Mouse (Mus musculus): Measurements from ENCODE around the gene Acsf3. TPM values are rescaled to one million over a fixed set of nuclear protein-coding genes. Genes with fewer than 3 reads are reported as not detected.
A peak's percentile ranks its signal among the peaks of the same experiment; 100 is the strongest.

Gene Acsf3
- total RNA-seq, 2 experiments from 2014 or later = 3.9 to 5.0 TPM

DNA sequence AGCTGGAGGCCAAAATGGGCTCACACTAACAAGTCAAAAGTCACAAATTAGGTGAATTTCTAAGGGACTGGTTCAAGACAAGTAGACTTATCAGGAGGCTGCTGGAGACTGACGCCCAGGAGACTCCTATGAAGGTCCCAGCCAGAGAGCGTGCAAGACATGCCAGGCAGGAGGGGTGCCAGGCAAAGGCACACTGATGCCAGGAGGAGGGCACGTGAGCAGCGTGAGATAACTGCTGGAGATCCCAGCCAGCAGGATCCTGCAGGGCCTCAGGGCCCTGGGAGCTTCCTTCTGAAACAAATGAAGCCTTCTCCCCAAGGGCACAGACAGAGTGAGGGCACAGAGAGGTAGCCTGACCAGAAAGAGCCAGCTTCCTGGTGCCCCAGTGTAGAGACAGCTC, 32.6 kb downstream of the Acsf3 start:
- no peak for ATAC-seq (ENCODE audit: poor library complexity, severe bottlenecking)

DNA sequence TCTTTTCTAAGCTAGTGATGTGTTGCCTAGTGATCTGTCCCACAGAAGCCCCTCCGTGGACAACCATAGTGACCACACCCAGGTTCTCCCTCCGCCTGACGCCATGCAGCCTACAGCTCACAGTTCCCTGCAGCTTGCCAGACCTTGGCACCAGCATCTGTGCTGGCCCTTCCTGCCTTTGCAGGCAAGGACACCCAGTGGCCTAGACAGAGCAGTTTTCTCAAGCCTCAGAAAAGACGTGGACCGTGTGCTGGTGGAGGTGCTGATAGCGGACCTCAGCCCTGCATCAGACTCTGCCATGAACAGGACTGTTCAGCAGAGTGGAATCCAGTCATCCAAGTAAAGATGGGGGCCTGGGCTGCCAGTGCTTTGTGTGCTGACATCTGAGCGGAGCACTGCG, 35.1 kb downstream of the Acsf3 start:
- ATAC-seq (ENCODE audit: poor library complexity, severe bottlenecking) = no peak

DNA sequence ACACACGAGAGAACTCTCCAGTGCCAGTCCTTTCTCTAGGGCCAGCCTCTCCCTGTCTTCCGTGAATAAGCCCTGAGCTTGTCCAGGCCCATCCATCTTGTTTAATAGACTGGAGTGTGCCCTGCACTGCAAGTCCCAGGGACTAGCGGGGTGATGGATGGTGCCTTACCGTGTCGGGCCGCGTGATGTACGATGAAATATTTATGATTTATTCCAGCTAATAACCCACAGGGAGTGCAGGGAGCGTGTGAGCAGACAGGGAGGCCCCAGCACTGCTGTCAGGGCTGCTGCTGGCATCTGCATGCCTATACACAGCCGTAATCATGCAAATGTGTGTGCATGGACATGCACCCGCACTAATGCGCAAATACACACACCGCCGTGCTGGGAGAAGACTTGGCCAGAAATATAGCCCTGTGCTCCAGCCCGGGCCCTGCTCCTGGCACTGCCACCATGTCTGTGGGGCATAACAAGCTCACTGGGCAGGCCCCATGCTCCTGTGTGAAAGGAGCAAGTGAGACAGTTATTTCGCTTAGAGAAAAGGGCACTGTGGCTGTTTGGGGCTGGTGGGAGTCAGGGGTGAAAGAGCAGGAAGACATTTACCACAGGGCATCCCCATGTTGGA, 36.7 kb downstream of the Acsf3 start:
- ATAC-seq (ENCODE audit: poor library complexity, severe bottlenecking) = no peak

DNA sequence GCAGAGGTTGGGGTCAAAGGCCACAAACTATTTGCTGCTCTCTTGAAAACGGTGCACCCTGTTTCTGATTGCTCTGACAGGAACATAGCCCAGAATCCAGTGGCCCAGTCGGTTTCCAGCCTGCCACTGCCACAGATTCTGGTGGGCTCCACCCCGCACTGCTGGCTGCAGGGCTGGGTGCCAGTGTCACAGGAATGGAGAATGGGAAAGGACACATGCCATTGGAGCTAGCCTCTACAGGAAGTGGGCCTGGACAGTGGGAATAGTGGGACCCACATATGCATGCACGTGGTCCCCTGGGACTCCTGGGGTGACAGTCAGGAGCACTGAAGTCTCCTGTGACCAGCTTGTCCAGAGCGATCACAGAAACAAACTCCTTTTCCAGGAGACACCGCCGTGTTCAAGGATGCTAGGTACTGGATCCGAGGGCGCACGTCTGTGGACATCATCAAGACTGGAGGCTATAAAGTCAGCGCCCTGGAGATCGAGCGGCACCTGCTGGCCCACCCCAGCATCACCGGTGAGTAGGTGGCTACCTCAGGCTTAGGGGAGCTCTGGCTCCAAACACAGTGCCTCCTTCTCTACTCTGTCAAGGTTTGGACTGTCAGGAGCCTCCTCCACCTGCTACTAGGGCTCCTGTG, 37.4 kb downstream of the Acsf3 start:
- ATAC-seq (ENCODE audit: poor library complexity, severe bottlenecking) = no peak

DNA sequence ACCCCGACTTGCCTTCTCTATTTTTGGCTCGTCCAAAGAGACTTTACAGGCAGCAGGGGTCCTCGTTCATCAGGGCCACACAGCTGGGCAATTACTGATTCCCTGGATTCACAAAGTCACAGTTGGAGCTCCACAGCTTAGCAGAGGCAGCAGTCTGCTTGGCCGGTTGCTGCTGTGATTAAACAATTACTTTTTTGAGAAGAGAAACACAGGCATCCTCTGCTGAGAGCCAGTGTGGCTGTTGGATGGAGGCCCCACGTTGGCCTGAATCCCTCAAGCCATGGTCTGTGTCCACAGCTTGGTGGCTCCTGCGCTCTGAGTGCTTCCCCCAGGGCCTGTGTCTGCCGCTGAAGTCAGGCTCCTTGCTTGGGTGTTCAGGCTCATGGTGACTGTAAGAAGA, 39.3 kb downstream of the Acsf3 start:
- ATAC-seq (ENCODE audit: poor library complexity, severe bottlenecking) = no peak

DNA sequence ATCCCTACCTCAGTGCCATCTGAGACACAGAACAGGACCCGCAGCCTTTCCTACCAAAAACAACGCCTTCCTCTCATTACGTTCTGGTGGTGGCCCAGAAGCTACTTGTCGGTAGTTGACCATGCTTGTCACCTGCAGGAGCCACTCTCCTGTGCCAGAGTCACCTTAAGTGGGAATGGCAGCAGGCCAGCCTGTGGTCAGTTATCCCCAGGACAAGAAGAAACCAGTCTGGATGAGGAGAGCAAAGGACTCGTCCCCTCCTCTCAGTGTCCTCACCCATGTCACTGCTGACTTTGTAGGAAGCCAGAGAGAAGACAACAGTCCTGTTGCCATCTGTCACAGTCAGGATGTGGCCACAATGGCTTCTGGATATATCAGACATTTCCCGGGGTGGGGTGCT, 41.7 kb downstream of the Acsf3 start:
- no peak for ATAC-seq (ENCODE audit: poor library complexity, severe bottlenecking)

DNA sequence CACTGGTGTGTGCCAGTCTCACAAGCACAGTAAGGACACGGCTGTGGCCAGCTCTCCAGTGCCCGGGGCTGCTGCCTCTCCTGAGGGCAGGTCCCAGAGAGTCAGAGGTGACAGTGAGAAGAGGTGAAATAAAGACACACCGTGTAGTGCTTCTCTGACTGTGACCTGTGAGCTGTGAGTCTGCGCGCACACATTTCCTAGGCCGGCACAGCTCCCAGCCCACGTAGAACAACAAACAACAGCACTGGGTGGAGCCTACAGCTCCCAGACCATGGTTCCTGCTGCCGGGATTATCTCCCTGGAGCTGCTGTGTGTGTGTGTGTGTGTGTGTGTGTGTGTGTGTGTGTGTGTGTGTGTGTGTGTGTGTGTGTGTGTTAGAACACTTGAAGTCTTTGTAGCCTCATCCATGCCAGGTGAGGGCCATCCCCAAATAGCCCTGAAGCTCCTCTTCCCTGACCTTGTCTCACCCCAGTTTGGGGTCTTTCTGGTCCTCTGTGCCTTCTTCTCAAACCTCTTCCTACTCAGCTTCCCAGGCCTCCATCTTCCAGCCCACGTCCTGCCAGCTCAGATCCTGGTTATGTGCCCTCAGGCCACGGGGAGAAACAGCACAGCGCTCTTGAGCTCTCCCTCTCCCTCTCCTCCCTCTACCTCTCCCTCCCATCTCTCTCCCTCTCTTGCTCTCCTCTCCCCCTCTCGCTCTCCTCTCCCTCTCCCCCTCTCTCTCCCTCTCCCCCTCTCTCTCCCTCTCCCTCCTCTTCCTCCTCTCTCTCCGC, 42.6 kb downstream of the Acsf3 start:
- no peak for ATAC-seq (ENCODE audit: poor library complexity, severe bottlenecking)

DNA sequence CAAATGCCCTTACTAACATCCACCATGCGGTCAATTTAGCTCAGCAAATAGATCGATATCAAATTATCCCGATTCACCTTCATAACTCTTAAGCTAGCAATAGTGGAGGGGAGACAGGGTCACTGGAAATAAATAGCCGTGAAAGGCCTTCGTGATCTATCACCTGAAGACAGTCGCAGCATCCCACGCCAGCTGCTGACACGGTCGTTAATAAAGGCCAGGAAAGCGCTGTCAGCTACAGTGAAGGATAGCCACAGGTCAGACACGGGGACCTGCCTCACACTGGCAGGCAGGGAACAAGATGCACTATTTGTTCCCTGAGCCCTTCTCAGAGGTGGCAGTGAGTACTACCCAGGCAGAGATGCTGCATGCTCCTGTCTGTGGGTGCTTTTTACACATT, 44.5 kb downstream of the Acsf3 start:
- no peak for ATAC-seq (ENCODE audit: poor library complexity, severe bottlenecking)

DNA sequence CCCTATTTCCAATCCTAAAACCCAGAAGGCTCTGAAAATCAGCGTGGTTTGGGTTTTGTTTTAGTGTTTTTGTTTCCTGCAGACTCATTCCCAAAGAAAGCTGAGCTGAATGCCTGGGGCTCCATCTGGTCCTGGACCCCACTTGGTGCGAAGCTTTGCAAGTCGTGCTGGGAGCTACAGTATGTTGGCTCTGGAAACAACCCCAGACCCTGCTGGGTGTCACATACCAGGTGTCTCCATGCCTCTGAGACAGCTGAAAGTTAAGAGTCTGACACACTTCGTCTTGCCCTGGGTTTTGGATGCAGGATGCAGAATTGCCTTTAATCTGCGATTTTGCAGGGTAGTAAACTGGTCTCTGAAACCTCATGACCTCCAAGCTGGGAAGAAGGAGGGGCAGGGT, 49.3 kb downstream of the Acsf3 start:
- ATAC-seq (ENCODE audit: poor library complexity, severe bottlenecking) = no peak

DNA sequence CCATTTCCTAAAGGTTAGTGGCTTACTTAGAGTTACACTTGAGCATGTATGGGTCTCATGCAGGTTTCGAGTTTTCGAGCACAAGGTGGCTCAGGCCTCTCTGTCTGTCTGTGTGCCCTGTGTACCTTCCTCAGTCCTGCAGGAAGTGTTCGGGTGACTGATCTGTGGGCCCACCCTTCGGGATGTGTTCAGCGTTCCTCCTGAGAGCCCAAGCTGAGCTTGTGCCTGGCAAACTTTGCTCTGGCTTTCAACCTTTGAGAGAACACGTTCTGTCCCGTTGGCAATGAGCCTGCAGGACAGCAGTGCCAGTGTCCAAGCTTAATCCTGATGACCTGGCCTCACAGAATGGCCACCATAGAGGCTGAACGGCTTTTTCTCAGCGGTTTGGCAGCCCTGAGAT, 49.7 kb downstream of the Acsf3 start:
- no peak for ATAC-seq (ENCODE audit: poor library complexity, severe bottlenecking)

DNA sequence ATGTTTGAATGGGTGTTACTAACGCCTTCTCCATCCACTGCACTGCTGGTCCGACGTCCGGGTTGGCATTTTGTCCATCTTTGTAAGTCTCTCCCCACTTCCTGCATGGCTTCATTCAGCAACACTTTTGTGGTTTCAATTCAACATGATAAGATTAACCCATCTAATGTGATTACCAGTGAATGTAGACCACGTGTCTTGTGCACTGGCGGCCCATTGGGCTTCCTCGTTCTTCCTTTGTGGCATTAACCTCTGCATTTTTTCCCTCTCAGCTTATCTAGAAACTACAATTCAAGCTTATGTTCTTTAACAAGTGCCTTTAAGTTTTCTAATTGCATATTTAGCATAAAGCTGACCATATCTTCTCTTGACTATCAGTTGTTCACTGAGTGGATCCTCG, 50.1 kb downstream of the Acsf3 start:
- ATAC-seq (ENCODE audit: poor library complexity, severe bottlenecking) = peak; percentile 50

DNA sequence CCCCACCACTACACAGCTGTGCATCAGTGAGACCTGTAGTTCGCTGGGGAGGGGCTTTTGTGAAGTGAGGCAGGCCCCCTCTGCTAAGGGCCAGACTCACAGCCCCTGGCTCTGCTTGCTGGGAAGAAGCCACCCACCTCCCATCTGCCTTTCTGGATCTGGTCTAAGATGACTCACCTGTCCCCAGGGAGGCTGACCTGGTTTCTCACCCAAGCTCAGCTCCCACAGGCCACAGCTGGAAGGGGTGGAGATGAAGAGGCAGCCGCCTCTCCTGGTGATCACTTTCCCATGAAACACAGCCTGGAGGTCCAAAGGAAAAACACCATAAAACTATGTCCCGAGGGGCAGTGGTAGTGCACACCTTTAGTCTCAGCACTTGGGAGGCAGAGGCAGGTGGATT, 54.1 kb downstream of the Acsf3 start:
- no peak for ATAC-seq (ENCODE audit: poor library complexity, severe bottlenecking)

DNA sequence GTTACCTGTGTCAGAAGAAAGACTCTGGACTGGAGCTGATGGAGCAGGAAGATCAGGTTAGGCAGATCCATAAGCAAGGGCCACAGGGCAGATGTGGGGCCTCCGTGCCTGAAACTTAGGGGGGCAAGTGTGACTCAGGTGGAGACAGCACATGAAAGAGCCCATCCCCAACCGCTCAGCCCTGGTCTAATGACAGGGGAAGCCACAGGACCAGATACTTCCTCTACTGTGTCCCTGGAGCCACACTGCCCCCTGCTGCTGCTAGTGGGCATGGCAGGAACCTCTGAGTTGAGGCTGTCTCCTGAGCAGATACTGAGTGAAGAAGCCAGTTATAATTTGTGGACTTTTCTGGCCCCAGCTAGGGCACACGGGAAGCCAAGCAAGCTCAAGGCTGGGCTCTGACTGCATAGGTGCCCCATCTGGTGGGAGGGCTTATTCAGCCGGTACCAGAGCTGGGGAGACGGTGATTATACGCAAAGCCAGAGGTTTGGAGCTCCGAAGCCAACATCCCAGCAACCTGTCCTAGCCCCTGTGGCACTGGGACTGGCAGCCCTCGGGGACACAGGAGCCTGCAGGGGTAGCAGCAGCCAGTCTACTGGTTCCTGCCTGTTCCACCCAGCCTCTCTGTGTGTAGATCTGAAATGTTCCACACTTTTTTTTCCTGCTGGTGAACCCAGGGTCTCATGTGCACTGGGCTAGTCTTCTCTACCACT, 55.2 kb downstream of the Acsf3 start:
- ATAC-seq (ENCODE audit: poor library complexity, severe bottlenecking) = peak; percentile 97

DNA sequence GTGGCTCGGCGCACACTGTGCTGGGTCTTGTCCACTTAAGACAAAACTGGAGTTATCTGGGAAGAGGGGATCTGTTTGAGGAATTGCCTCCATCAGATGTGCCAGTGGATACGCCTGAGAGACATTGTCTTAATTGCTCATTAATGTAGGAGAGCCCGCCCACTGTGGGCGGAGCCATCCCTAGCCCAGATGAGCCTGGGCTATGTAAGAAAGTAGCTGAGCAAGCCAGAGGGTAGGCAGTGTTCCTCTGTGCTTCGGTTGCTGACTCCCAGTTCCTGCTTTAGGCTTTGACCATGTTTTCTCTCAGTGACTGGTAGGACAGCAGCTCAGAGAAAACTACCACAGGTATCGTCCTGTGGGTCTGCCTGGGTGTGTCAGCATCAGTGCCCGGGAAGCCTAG, 59.1 kb downstream of the Acsf3 start:
- no peak for ATAC-seq (ENCODE audit: poor library complexity, severe bottlenecking)

DNA sequence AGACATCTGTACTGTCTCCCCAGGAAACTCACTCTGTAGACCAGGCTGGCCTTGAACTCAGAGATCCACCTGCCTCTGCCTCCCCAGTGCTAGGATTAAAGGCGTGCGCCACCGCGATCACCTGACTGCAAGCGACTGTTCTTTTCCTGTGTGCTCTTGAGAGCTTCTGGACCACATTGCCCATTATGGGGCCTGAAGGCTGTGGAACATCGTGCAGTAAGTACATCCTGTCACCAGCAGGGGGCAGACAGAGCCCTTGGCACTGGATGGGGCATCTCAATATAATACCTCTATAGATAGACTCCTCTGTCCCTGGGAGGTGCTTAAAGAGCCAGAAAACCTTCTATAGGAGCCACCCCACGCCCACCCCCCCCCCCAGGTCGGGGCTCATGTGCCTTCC, 59.7 kb downstream of the Acsf3 start:
- ATAC-seq (ENCODE audit: poor library complexity, severe bottlenecking) = peak; percentile 81

DNA sequence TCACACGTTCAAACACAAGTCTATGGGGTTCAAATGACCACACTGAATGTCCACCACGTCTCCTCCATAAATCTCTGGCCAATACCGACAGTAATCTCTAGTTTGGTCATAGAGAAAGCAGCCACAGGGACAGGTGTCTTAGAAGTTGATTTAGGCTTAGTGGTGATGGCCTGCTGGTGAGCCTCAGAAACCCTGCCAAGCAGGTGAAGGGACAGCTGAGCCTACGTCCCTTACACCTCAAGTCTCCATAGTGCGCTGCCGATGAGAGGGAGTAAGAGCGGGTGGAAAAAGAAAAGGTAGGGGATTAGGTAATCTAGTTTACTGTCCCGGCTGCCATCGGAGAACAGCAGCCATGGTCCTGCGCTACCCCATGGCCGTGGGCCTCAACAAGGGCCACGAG, 60.9 kb downstream of the Acsf3 start:
- no peak for ATAC-seq (ENCODE audit: poor library complexity, severe bottlenecking)

DNA sequence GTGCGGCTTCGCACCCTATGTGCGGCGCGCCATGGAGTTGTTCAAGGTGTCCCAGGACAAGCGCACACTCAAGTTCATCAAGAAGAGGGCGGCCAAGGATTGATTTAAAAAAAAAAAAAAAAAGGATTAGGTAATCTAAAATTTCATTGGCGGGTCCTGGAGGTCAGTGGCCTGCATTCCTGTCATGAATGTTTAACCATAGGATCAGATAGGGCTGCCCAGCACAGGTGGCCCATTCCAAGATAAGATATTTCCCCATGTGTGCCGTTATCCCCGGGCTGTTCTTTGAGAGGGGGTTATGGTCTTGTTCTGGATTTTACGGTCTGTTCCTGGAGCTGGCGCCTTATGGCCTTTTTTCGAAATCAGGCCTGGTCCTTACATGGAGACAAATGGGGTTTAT, 61.4 kb downstream of the Acsf3 start:
- no peak for ATAC-seq (ENCODE audit: poor library complexity, severe bottlenecking)

DNA sequence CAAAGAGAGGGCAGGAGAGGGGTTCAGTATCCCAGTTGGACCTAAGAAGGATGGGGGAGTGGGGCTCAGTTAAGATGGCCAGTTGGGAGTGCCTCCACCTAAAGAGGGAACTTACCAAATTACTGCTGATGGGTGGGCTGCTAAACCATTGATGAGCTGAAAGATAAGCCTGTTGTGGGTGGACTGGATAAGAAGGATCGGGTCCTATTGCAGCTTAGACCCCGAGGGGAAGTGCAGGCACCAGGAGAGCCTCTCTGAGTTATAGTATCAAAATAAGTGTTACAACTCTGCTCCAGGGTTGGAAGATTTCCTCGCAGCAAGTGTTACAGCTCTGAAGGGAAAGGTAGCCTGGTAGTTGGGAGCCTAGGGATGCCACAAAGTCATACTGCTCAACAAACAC, 68.9 kb downstream of the Acsf3 start:
- no peak for ATAC-seq (ENCODE audit: poor library complexity, severe bottlenecking)

DNA sequence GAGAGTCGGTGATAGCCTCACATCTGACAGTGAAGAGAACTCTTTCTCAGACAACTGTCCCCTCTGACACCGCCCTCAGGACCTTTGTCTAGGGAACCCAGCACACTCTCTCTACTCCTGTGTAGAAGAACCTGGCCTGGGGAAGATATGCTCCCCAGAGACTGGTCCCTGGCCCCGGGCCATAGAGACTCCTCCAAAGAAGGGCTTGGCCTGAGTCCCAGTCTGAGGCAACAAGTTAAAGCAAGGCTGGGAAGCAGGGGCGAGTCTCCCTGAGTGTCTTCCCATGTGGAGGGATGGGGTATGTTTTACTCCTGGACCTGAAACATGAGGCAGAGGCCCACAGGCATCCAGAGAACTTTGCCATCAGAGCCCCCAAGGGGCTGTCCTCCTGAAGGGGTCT, 70.4 kb downstream of the Acsf3 start:
- no peak for ATAC-seq (ENCODE audit: poor library complexity, severe bottlenecking)

DNA sequence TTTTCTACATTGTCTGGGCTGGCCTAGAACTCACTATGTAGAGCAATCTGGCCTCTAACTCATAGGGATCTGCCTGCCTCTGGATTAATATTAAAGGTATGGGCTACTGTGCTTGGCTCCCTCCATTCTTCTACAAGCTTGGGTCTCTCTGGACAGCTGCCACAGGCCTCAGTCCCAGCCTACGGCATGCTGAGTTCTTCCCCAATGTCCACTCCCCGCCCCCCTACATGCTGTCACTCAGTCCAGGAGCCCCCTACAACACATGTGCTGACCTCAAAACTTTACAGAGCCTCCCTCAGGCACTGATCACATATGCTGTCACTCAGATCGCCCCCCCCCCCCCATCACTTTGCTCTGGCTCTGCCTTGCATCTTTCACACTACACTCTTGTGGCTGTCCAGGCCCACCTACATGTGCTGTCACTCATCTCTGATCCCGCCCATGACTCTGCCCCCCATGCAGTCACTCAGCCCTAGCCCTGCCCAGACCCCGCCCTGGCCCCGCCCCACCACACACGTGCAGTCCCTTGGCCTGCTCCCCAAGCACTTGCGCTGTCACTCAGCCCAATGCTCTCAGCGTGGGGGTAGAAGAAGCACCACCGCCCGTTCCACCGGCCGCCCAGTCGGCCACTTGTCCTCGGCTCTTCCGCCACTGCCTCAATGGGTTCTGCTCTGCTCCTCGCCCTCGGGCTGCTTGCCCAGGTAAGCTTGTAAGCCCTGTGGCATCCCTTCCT, 72.7 kb downstream of the Acsf3 start, which contains the start of gene Cdh15:
Gene Cdh15, plus strand, starts transcription at position 138 of the 733 bp plus-strand sequence.
- 0 out of 2 replicates have a peak, but pooled peaks have one; percentile 38 for ATAC-seq (ENCODE audit: poor library complexity, severe bottlenecking)

All from megakaryocyte, adult 5-6 weeks (primary cell).